Mouse (Mus musculus) myocyte (in vitro differentiated cells): ENCODE measurements at regions not wholly inside any gene's neighbourhood (a gene's known extent, or its start where the extent isn't known, plus 50 kb on each side); places are given as distances from the start of the nearest gene placed in this dataset.

Source experiments
- MAX ChIP-seq: IDR thresholded peaks from one replicate; pipeline ENCODE4 v1.6.1; 2011; ENCODE audit warnings: low read depth, mild to moderate bottlenecking, control low read depth
- MYOD1 ChIP-seq, 3 experiments: IDR thresholded peaks; one replicate each; pipeline ENCODE4 v1.6.1; 2011; ENCODE audit warnings: control low read depth in 2 of 3, low read depth in 2 of 3, mild to moderate bottlenecking in 2 of 3, moderate library complexity in 1 of 3; ENCODE audit not compliant: insufficient read length in 2 of 3, control insufficient read depth in 1 of 3
- POLR2A ChIP-seq: IDR thresholded peaks from one replicate; pipeline ENCODE4 v1.6.1; 2011; ENCODE audit warnings: low read depth, mild to moderate bottlenecking, control low read depth, moderate library complexity; ENCODE audit not compliant: insufficient read length
- TCF3 ChIP-seq: IDR thresholded peaks from one replicate; pipeline ENCODE4 v1.6.1; 2011; ENCODE audit warnings: low read depth, control low read depth; ENCODE audit not compliant: insufficient read length
- USF1 ChIP-seq: IDR thresholded peaks from one replicate; pipeline ENCODE4 v1.6.1; 2011; ENCODE audit warnings: low read depth, mild to moderate bottlenecking, control low read depth, moderate library complexity

GRCm38 (mm10) chr1:73079518-73079917 is 63.8 kb upstream of the Tnp1 start:
- TF ChIP-seq TCF3 (no peak), USF1 (no peak), MYOD1 (IDR thresholded peaks at IDR 0.05; ENCODE audit: control insufficient read depth in 1 of 3, insufficient read length in 2 of 3, low read depth in 2 of 3) (no peak), POLR2A (no peak), MAX (no peak)
